ENCODE assay signal across 8 mouse cellular contexts in genomic region chr12:75670611-75671010, GRCm38 (mm10). TPM values are rescaled to one million over a fixed set of nuclear protein-coding genes. Genes with fewer than 3 reads are reported as not detected.
DNase-seq lines count a peak whose midpoint lies in the region; ATAC-seq and TF ChIP-seq lines count a peak whose summit lies in the region.

No protein-coding gene starts in this region.

- peak overlapping the region; percentile 45 for H3K4me2 ChIP-seq in hindbrain, embryonic 11.5 days (replicated peaks; ENCODE audit: low read depth, low read length)
- peak overlapping the region; percentile 76 for H3K4me2 ChIP-seq in midbrain, embryonic 12.5 days (replicated peaks)

- H3K4me3 ChIP-seq in kidney, adult 2 months (ENCODE audit: insufficient read depth, low read depth, low read length) = peak overlapping the region; percentile 80
- H3K4me3 ChIP-seq in brown adipose tissue, adult 24 weeks (ENCODE audit: insufficient read depth, low read depth, low read length) = peak overlapping the region; percentile 76; the same call in 1 of the 2 replicates
- H3K4me3 ChIP-seq in hindbrain, embryonic 11.5 days (ENCODE audit: low read depth, low read length) = peak overlapping the region; percentile 61
- peak overlapping the region; percentile 69 for H3K4me3 ChIP-seq in midbrain, embryonic 12.5 days

- ATAC-seq in hindbrain, embryonic 11.5 days (ENCODE audit: low FRiP score) = no peak
- ATAC-seq in midbrain, embryonic 12.5 days (ENCODE audit: low FRiP score, low read depth) = no peak

- TF ChIP-seq CTCF in kidney, adult 2 months (conservative IDR thresholded peaks at IDR 0.05; ENCODE audit: insufficient read depth, insufficient read length, low read depth, low read length) = no peak

- peaks cover 7% of the 10 kb centered on the region; the same call in 1 of the 2 replicates for H3K4me1 ChIP-seq in kidney, adult 2 months (ENCODE audit: control insufficient read depth, insufficient read depth, low read length)
- 0 out of 2 replicates have a peak, but pooled peaks cover 3% of the 10 kb centered on the region for H3K4me1 ChIP-seq in brown adipose tissue, adult 24 weeks (ENCODE audit: control insufficient read depth, insufficient read depth, insufficient read length, low read length)
- peaks cover 10% of the 10 kb centered on the region for H3K4me1 ChIP-seq in hindbrain, embryonic 11.5 days (replicated peaks; ENCODE audit: control insufficient read depth, insufficient read depth, low read length)
- peaks cover 15% of the 10 kb centered on the region for H3K4me1 ChIP-seq in midbrain, embryonic 12.5 days

- 80% methylated on average over 6 of the region's 6 CpGs for WGBS in kidney, adult 2 months
- 89% methylated on average over 6 of the region's 6 CpGs for WGBS in hindbrain, embryonic 11.5 days
- 88% methylated on average over 6 of the region's 6 CpGs for WGBS in midbrain, embryonic 12.5 days

- H3K36me3 ChIP-seq in kidney, adult 2 months (ENCODE audit: control insufficient read depth, insufficient read depth, low read length) = no peaks in the 10 kb centered on the region
- no peaks in the 10 kb centered on the region for H3K36me3 ChIP-seq in hindbrain, embryonic 11.5 days (ENCODE audit: control insufficient read depth, insufficient read depth, low read length)
- H3K36me3 ChIP-seq in midbrain, embryonic 12.5 days = no peaks in the 10 kb centered on the region

- TF ChIP-seq POLR2A in kidney, adult 2 months (IDR thresholded peaks at IDR 0.05; ENCODE audit: low read depth, low read length) = no peak

- H3K9me3 ChIP-seq in hindbrain, embryonic 11.5 days (ENCODE audit: control insufficient read depth, low read length) = no peaks in the 10 kb centered on the region
- H3K9me3 ChIP-seq in midbrain, embryonic 12.5 days = no peaks in the 10 kb centered on the region

- H3K27me3 ChIP-seq in kidney, adult 2 months (replicated peaks; ENCODE audit: control insufficient read depth, insufficient read depth, low read length) = no peaks in the 10 kb centered on the region
- no peaks in the 10 kb centered on the region for H3K27me3 ChIP-seq in hindbrain, embryonic 11.5 days (ENCODE audit: control insufficient read depth, insufficient read depth, low read length)
- no peaks in the 10 kb centered on the region; the same call in 1 of the 2 replicates for H3K27me3 ChIP-seq in midbrain, embryonic 12.5 days

- DNase-seq in kidney, adult 2 months = no peak
- DNase-seq in kidney, postnatal 10 days = no peak
- DNase-seq in hindbrain, embryonic 11.5 days (ENCODE audit: low spot score) = no peak
- no peak for DNase-seq in left cerebral cortex, adult 9 months (ENCODE audit: low spot score in 2 of 2)
- DNase-seq in frontal cortex, postnatal 36 days (ENCODE audit: low spot score in 2 of 2) = no peak
- DNase-seq in urinary bladder, postnatal 14 days (ENCODE audit: low spot score) = no peak

- no peak overlapping the region for H3K27ac ChIP-seq in kidney, adult 2 months (ENCODE audit: insufficient read depth, low read depth, low read length)
- H3K27ac ChIP-seq in brown adipose tissue, adult 24 weeks (replicated peaks; ENCODE audit: low read depth, low read length) = no peak overlapping the region
- H3K27ac ChIP-seq in hindbrain, embryonic 11.5 days (ENCODE audit: low read depth, low read length) = no peak overlapping the region
- no peak overlapping the region for H3K27ac ChIP-seq in midbrain, embryonic 12.5 days (replicated peaks)

- peak overlapping the region; percentile 53; the same call in 1 of the 2 replicates for H3K9ac ChIP-seq in hindbrain, embryonic 11.5 days (ENCODE audit: low read depth, low read length)
- peak overlapping the region; percentile 57; the same call in 1 of the 2 replicates for H3K9ac ChIP-seq in midbrain, embryonic 12.5 days (replicated peaks)

RNA-seq across cellular contexts. Expression of gene Wdr89, which starts 1.3 kb away (rescaled TPM):
- 2.5 and 3.8 TPM in 2 replicates for polyA plus RNA-seq in kidney, adult 2 months (2012; rRNA removed)
- 16.5 and 18.2 TPM in 2 replicates for polyA plus RNA-seq in brown adipose tissue, adult 24 weeks (2012; ENCODE audit: insufficient read depth, insufficient read length, missing spikeins)
- 9.3 and 10.5 TPM in 2 replicates for polyA plus RNA-seq in hindbrain, embryonic 11.5 days (2014; fragmentation: Nextera tagmentation; extraction: Ambion mirVana)
- polyA plus RNA-seq in midbrain, embryonic 12.5 days (2016; fragmentation: Nextera tagmentation; extraction: Ambion mirVana) = 8.4 and 9.4 TPM in 2 replicates
